Mouse (Mus musculus) bone marrow macrophage, adult 2 months (primary cell): ENCODE measurements around the gene Fcmr. TPM values are rescaled to one million over a fixed set of nuclear protein-coding genes. Genes with fewer than 3 reads are reported as not detected.

Source experiments
- H3K27ac ChIP-seq: 2 replicates; pipeline ENCODE4 v1.5.1; 2012; ENCODE audit warnings: low read depth, low read length; ENCODE audit not compliant: insufficient read depth
- H3K4me1 ChIP-seq: 2 replicates; pipeline ENCODE4 v1.6.1; 2012; ENCODE audit warnings: low read length; ENCODE audit not compliant: control insufficient read depth, insufficient read depth
- H3K4me3 ChIP-seq: 2 replicates; pipeline ENCODE4 v1.5.1; 2012; ENCODE audit warnings: mild to moderate bottlenecking, low read length, moderate library complexity; ENCODE audit not compliant: insufficient read depth
- CTCF ChIP-seq: IDR thresholded peaks from 2 replicates; pipeline ENCODE4 v1.5.1; 2012; ENCODE audit warnings: low read depth, mild to moderate bottlenecking, low read length, moderate library complexity
- POLR2A ChIP-seq: IDR thresholded peaks from 2 replicates; pipeline ENCODE4 v1.6.1; 2012; ENCODE audit warnings: mild to moderate bottlenecking, low read depth, low read length, borderline replicate concordance
- polyA plus RNA-seq: library from polyadenylated mRNA; stranded (reverse); fragments of >200 nt; gene quantifications from 2 replicates; pipeline ENCODE4 v1.2.4, GENCODE M21; 2012; ENCODE audit not compliant: missing spikeins, insufficient read depth, insufficient read length

Gene Fcmr
- polyA plus RNA-seq, result not detected in 2 replicates

DNA sequence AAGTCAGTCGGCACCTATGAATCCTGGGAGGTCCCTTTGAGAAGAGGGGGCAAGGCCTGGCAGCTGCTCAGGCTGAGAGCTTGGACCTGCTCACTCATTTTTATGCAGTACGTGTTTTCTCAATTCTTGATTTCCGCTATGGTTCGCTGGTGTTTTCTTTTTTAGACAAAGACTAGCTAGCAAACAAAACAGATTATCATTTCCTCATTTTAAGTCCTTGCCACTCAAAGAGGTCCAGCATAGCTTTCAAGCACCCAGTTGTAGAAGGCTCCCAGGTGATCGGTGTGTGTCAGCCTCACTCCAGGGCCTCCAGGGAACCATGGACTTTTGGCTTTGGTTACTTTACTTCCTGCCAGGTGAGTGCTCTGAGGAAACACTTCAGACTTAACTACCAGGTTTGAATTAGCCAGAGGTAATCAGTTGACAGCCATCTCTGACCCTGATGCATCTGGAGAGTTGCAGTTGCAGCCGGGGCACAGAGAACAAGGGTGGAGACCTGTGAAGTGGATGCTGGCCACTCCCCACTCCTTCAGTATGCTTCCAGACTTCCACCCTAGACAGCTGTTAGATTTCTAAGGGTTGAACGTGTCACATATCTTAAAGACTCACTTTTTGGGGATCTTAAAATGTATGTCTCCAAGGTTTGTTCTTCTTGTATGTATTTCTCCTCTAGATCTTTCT, at the start of gene Fcmr:
Fcmr (plus strand) TSS at position 129 of the 681 bp plus-strand sequence.
- no peaks in the 10 kb centered on the region for H3K4me1 ChIP-seq
- TF ChIP-seq CTCF, result no peak
- no peak for TF ChIP-seq POLR2A
- no peak within 1 kb of the TSS for H3K4me3 ChIP-seq
- no peak within 1 kb of the TSS for H3K27ac ChIP-seq

DNA sequence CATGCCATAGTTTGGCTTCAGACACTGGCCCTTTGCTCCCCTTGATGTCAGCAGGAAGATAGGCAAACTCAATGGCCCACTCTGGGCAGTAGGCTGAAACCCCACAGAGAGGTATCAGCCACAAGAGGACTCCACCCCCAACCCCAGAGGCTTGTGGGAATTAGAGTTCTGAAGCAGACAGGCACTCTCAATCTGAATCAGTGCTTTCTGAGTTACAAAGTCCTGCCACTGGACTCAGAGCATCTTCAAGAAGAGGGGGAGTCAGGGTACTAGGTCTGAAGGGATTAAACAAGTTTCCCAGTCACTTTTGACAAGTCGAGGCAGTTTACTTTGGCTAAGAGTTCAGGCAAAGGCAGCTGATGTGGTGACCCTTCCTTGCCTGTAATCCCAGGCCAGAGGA, 45.7 kb upstream of the Fcmr start:
- Histone ChIP-seq H3K4me3 (no peak overlapping the region), H3K27ac (no peak overlapping the region), H3K4me1 (no peaks in the 10 kb centered on the region)
- TF ChIP-seq POLR2A, result no peak
- no peak for TF ChIP-seq CTCF

DNA sequence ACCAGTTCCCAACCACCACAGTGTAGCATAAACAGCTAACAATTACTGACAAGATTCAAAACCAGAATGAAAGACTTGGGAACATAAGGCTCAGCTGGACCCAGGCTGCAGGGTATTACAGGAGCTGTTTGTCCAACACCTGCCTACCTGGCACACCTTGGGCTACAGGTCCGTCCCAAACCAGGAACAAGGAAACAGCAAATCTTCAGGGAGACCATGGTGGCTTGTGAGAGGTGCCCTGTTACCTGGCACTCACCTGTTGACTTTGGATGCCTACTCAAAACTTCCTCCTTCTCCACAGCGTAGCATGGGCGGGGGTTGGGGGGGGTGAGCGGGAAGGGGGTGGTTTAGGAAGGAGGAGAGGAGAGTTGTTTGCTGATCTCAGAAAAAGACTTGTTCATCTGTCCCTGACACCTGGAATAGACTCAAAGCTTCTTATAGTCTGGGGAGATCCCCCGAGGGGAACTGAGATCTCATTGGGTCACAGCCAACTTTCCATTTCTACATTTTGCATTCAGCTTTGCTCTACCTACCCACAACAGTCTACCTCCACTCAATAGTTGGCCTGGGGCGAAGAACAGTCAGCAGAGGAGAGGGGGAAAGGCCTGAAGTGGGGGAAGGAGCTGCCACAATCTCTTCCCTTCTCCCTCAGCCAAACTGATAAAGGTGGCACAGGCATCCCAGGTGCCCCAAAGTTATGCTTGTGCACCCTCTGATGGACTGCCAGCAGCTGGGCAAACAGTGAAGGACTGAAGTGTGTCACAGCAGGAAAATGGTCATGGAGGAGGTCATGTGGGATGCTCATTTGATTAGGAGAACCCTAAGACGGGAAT, 44.9 kb upstream of the Fcmr start:
- H3K27ac ChIP-seq, result no peak overlapping the region
- no peak overlapping the region for H3K4me3 ChIP-seq
- no peak for TF ChIP-seq CTCF
- no peak for TF ChIP-seq POLR2A
- H3K4me1 ChIP-seq, result no peaks in the 10 kb centered on the region

DNA sequence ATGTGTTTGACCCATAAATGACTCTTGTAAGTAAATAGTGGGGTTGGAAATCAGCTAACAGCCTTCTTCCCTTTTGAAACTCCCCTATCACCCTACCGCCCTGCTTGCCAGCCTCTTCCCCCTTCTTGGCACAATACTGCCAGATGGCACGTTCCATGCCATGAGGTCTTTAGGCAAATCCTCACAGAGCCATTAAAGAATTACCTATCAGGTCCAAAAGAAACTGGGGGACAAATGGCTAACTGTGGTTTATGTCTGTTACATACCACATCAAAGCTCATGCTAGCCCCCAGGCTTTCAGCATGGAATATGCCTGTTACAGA, 44.4 kb upstream of the Fcmr start:
- Histone ChIP-seq H3K4me3 (no peak overlapping the region), H3K4me1 (no peaks in the 10 kb centered on the region), H3K27ac (no peak overlapping the region)
- TF ChIP-seq CTCF, result no peak
- TF ChIP-seq POLR2A, result no peak

DNA sequence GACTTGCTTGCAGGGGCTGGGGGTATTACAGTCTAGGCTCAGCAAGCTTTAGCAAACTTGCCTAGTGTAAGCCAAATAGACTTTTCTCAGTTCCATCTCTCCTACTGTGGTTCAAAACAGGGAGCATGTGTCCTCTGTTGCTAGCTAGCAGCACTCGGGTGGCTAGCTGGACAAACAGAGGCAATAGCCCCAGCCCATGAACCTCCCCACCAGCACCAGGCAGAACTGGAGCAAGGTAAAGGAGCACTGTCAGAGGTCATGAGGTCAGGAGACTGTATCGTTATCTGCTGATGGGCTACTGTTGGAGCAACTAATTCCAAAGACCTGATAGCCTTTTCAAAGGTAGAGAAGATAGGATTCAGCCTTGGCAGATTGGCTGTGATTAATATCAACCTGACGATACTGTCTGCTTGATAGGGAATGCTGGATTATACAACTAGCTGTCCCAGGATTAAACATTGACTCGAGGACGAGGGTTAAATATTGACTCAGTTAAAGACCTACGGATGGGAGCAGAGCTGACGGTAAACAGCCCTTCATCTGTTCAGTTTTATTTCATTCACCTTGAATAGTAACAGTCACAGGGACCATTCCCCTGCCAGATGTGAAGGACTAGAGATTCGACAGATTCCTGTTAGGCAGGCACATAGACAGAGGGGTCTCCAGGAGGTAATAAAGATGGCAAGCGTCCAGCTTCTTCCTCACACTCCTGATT, 43.4 kb upstream of the Fcmr start:
- H3K27ac ChIP-seq, result no peak overlapping the region
- TF ChIP-seq CTCF (no peak), POLR2A (no peak)
- H3K4me3 ChIP-seq, result no peak overlapping the region
- no peaks in the 10 kb centered on the region for H3K4me1 ChIP-seq

DNA sequence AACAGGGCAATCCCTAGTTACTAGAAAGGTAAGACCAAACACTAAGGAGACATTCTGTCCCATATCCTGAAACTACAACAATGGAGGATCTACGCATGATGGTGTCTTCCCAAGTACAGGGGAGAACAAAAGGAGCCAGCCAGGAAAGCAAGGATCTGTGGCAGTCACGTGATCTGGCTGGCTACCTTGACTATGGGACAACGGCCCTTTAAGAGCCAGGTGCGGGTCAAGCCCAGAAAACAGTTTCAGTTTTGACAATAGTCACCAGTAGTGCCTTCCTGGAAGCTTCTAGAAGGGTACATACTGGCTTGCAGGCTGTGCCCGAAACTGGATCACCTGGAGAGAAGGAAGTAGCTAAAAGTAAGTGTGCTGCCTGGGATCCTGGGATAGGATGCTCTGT, 39.0 kb upstream of the Fcmr start, which contains the start of gene Pigr:
Pigr (plus strand) TSS at position 237 of the 400 bp plus-strand sequence.
- Histone ChIP-seq H3K27ac (no peak within 1 kb of the TSS), H3K4me3 (no peak within 1 kb of the TSS), H3K4me1 (no peaks in the 10 kb centered on the region)
- TF ChIP-seq CTCF, result no peak
- TF ChIP-seq POLR2A, result no peak

DNA sequence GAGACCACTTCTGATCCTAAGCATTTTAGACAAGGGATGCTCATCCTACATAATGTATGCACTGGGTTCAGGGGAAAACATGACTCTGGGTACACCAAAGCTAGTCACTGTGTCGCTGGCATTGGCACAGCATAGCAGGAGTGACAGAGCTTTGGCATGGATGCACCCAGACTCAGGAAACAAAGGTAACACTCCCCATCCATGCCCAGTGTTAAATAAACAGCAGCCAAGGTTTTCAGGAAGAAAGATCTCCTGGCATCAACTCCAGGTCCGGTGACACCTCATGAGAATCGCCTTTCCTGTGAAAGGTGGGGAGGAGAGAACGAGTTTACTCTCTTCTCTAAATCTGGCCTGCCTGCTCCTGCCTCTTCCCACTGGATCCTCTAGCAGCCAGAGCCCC, 36.8 kb upstream of the Fcmr start:
- Histone ChIP-seq H3K27ac (no peak overlapping the region), H3K4me1 (no peaks in the 10 kb centered on the region), H3K4me3 (no peak overlapping the region)
- no peak for TF ChIP-seq POLR2A
- no peak for TF ChIP-seq CTCF

DNA sequence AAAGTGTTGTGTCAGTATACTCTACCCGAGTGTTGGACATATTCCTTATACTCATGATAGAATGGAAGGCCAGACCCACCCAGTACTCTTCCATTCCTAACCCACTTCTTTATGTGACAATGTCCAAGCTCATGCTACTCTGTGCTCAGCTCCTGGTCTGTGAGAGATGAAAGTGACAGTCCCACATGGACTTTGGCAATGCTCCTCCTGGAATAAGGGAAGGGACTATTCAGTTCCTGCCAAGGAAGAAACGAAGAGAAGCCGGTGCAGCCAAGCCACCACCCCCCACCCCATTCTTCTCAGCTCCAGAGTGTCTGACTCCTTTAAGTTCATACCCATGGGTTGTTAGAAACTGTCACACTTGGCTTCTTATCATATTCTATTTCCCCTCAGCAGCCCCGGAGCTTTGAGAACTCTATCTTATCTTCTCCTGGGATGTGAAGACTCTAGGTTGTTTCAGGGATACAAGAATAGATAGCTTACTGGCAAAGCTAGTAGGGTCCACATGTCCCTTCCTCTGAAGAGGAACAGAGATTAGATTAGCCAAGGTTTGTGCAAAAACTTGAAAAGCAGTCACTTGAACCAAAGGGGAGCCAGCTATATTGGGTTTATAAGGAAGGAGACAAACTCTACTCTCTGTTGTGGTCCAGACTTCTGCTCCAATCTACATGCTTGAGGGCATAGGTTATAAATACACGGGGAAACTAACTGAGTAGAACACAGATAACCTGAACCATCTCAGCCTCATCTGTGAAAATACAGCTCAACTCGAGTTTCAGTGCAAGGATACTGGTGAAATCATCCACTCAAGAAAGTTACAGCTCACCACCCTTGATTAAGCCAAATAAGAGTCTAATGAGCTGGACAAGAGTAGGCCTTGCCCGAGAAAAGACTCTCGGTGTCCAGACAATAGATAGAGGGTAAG, 35.3 kb upstream of the Fcmr start:
- Histone ChIP-seq H3K27ac (no peak overlapping the region), H3K4me1 (no peaks in the 10 kb centered on the region)

More for the DNA sequence above, 35.3 kb upstream of the Fcmr start:
- no peak overlapping the region for H3K4me3 ChIP-seq
- TF ChIP-seq CTCF, result no peak
- TF ChIP-seq POLR2A, result no peak
